Mouse (Mus musculus) kidney, embryonic 16.5 days (tissue): ENCODE data around the gene D630003M21Rik. TPM values are rescaled to one million over a fixed set of nuclear protein-coding genes. Genes with fewer than 3 reads are reported as not detected.

Experiments
- ATAC-seq: fragments of 200-750 bp; cut with Nextera tagmentation; 2 replicates; pipeline ENCODE4 v1.8.0; 2017; ENCODE audit warnings: moderate TSS enrichment; ENCODE audit not compliant: low FRiP score, low TSS enrichment
- H3K27ac ChIP-seq: fragments of 300-500 bp; sonication (generic); 2 replicates; pipeline ENCODE4 v1.5.1; 2014; ENCODE audit warnings: low read length
- H3K27me3 ChIP-seq: fragments of 300-500 bp; sonication (generic); 2 replicates; pipeline ENCODE4 v1.6.1; 2014; ENCODE audit warnings: low read length, control low read depth, mixed read lengths; ENCODE audit not compliant: insufficient read depth
- H3K36me3 ChIP-seq: fragments of 300-500 bp; sonication (generic); 2 replicates; pipeline ENCODE4 v1.6.1; 2014; ENCODE audit warnings: low read length, control low read depth, mixed read lengths; ENCODE audit not compliant: insufficient read depth
- H3K4me1 ChIP-seq: fragments of 300-500 bp; sonication (generic); 2 replicates; pipeline ENCODE4 v1.6.1; 2014; ENCODE audit warnings: low read length, control low read depth, mixed read lengths; ENCODE audit not compliant: insufficient read depth
- H3K4me2 ChIP-seq: fragments of 300-500 bp; sonication (generic); replicated peaks from 2 replicates; pipeline ENCODE4 v1.6.1; 2014; ENCODE audit warnings: low read depth, low read length
- H3K4me3 ChIP-seq: fragments of 300-500 bp; sonication (generic); 2 replicates; pipeline ENCODE4 v1.5.1; 2014; ENCODE audit warnings: mild to moderate bottlenecking, low read length
- H3K9ac ChIP-seq: fragments of 300-500 bp; sonication (generic); replicated peaks from 2 replicates; pipeline ENCODE4 v1.6.1; 2014; ENCODE audit warnings: low read length
- H3K9me3 ChIP-seq: fragments of 300-500 bp; sonication (generic); 2 replicates; pipeline ENCODE4 v1.6.1; 2016; ENCODE audit warnings: low read length, control low read depth
- WGBS: fragments of 180-500 bp; shearing (Covaris S2); extraction: QIAGEN DNeasy Blood & Tissue Kit; methylation state at CpG from one replicate; pipeline ENCODE4 v1.1.7; 2014; 5-methylcytosine and 5-hydroxymethylcytosine counted together
- polyA plus RNA-seq: library from polyadenylated mRNA; unstranded; fragments of >200 nt; fragmentation: Nextera tagmentation; extraction: Ambion mirVana; gene quantifications from 2 replicates; pipeline ENCODE4 v1.2.1, GENCODE M21; 2015

Gene D630003M21Rik
- polyA plus RNA-seq = 8.3 and 9.0 TPM in 2 replicates

DNA sequence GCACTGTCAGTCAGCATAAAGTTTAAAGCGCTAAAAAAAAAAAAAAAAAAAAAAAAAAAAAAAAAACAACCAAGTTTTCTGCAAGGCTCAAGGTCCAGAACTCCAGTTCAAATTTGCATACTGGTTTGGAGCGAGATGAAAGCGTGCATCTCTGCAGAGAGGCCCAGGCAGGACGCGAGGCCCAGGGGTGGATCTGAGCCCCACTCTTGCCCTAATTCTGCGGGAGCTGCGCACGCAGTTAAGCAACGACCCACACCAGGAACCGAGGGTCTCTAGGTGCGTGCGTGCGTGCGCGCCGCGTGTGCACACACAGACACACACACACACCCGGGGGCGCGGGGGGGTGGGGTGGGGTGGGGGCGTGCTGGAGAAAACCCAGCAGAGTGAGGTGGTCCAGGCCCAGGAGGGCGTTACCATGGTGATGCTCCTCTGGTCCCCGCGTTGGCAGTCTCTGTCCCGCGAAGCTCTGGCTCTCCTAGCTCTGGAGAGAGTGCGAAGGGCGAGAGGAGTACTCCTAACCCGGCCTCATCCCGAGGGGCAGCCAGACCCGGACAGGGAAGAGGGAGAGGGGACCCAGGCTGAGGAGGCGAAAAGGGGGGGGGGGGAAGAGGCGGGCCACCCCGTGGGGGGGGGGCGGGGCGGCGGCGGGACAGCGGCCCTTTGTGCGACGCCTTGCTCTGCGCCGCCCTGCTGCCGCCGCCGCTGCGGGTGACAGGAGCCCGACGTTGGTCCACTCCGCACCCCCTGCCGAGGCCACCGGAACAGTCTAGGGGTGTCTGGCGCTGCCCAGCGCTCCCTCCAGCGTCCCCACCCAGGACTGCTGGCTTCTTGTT lies at the start of gene D630003M21Rik:
D630003M21Rik (minus strand) TSS at position 553 of the 833 bp plus-strand sequence.
- Histone ChIP-seq H3K36me3 (no peaks in the 10 kb centered on the region), H3K4me2 (peak within 1 kb of the TSS; percentile 90), H3K9me3 (no peaks in the 10 kb centered on the region), H3K4me3 (peak within 1 kb of the TSS; percentile 51), H3K27ac (peak within 1 kb of the TSS; percentile 63), H3K4me1 (peaks cover 9% of the 10 kb centered on the region), H3K9ac (peak within 1 kb of the TSS; percentile 69), H3K27me3 (0 out of 2 replicates have a peak, but pooled peaks cover 4% of the 10 kb centered on the region)
- WGBS = under 1% methylated on average over 45 of the region's 55 CpGs
- peak; percentile 77 for ATAC-seq

DNA sequence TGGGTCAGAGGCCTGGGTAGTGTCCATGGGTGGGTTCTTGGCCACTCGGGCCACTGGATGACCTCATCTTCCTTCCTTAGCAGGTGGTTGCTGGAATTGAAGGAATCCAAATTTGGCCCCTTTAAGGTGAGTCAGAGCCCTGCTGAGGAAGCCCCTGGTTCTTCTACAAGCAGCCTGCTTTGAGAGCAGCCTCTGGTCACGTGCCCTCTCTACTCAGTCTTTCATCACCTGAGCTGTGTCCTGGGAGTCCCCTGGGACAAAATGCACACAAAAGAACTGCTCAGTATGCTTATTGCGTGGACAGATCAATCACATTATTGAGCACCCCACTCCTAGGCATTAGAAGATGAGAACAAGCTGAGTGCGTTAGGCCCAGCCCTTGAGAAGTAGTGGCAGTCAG lies 47.9 kb upstream of the D630003M21Rik start:
- Histone ChIP-seq H3K36me3 (no peaks in the 10 kb centered on the region), H3K9me3 (no peaks in the 10 kb centered on the region), H3K27ac (no peak overlapping the region), H3K4me3 (no peak overlapping the region), H3K9ac (no peak overlapping the region), H3K4me1 (peaks cover 36% of the 10 kb centered on the region), H3K27me3 (no peaks in the 10 kb centered on the region), H3K4me2 (no peak overlapping the region)
- WGBS = 63% methylated on average over 4 of the region's 4 CpGs
- ATAC-seq = no peak

DNA sequence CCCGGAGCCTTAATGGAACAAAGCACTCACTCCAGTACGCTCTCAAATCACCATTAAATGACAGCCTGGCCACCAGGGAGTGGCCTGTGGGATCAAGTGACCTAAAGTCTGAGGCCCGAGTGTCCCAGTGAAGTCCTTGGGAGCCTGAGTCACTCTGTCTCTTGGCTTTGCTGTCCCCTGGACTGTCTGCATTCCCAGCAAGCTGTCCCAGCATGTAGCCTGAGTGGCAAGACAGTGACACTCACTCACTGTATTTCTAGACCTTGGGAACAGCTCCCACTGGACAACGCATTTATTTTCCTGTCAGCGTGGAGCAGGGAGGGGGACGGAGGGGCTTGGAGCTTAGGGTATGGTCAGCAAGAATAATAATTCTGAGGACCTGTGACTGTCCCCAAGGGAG lies 47.4 kb upstream of the D630003M21Rik start:
- no peak for ATAC-seq
- peaks cover 38% of the 10 kb centered on the region for H3K4me1 ChIP-seq
- H3K36me3 ChIP-seq = no peaks in the 10 kb centered on the region
- H3K9ac ChIP-seq = no peak overlapping the region
- H3K27ac ChIP-seq = no peak overlapping the region; the same call in 1 of the 2 replicates
- H3K4me2 ChIP-seq = no peak overlapping the region
- H3K4me3 ChIP-seq = no peak overlapping the region
- no peaks in the 10 kb centered on the region for H3K9me3 ChIP-seq
- H3K27me3 ChIP-seq = no peaks in the 10 kb centered on the region
- 34% methylated on average over 6 of the region's 6 CpGs for WGBS

DNA sequence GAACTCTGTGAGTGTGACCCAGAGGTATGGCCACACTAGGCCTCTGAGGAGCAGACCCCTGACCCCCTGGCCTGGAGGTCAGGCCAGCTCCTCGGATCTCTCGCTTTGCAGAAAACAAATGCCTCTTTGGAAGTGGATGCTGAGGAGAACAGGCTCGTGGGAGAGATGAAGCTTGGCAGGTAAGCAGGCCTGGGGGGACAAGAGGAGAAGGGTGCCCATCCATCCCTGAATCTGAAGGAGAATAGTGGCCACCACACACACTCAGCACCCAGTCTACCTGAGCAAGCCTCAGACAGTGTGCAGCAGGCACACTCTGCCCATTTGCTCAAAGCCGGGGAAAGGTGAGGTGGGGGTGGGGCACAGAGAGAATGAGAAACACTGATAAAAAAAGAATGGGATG lies 46.8 kb upstream of the D630003M21Rik start:
- H3K9ac ChIP-seq = no peak overlapping the region
- no peak overlapping the region for H3K4me3 ChIP-seq
- no peak overlapping the region for H3K4me2 ChIP-seq
- H3K27me3 ChIP-seq = no peaks in the 10 kb centered on the region
- WGBS = 44% methylated on average over 4 of the region's 4 CpGs
- no peaks in the 10 kb centered on the region for H3K9me3 ChIP-seq
- H3K4me1 ChIP-seq = peaks cover 35% of the 10 kb centered on the region
- no peak overlapping the region for H3K27ac ChIP-seq
- no peaks in the 10 kb centered on the region for H3K36me3 ChIP-seq
- ATAC-seq = no peak

DNA sequence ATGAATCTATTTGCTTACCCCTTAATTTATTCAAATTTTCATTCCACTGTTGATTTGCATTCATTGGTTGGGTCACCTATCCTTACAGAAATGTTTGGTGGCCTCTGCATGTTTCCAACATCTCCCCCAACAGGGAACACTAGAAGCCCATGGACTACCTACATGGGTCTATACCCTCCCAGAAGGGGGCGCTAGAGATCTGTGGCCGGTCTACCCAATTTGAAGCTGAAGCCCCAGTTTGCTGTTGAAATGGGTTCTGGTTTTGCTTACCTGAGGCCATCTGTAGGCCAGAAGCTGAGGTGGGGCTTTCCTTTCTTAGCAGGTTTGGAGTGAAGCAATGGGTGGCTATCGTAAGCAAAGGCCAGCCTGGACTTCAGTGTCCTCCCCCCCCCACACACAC lies 46.3 kb upstream of the D630003M21Rik start:
- H3K4me1 ChIP-seq = peaks cover 35% of the 10 kb centered on the region
- no peaks in the 10 kb centered on the region for H3K36me3 ChIP-seq
- 92% methylated on average over 3 of the region's 3 CpGs for WGBS
- H3K27ac ChIP-seq = no peak overlapping the region
- no peaks in the 10 kb centered on the region for H3K9me3 ChIP-seq
- no peaks in the 10 kb centered on the region for H3K27me3 ChIP-seq
- H3K4me3 ChIP-seq = no peak overlapping the region
- H3K9ac ChIP-seq = no peak overlapping the region
- ATAC-seq = no peak
- no peak overlapping the region for H3K4me2 ChIP-seq

DNA sequence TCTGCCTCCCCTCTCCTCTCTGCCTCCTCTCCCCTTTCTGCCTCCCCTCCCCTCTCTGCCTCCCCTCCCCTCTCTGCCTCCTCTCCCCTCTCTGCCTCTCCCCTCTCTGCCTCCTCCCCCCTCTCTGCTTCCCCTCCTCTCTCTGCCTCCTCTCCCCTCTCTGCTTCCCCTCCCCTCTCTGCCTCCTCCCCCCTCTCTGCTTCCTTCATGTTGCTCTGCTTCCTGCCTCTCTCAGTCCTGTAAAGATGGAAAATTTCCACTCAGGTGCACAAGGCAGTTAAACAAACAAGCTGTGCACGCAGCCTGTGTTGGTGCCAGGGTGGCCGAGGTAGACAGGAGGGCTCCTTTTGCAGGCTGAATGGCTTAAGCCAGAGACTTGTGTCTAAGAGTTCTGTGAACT lies 44.6 kb upstream of the D630003M21Rik start:
- WGBS = 5% methylated on average over 2 of the region's 2 CpGs
- H3K36me3 ChIP-seq = no peaks in the 10 kb centered on the region
- H3K4me3 ChIP-seq = no peak overlapping the region
- H3K9me3 ChIP-seq = no peaks in the 10 kb centered on the region
- no peak overlapping the region for H3K4me2 ChIP-seq
- H3K9ac ChIP-seq = no peak overlapping the region
- ATAC-seq = peak; percentile 76
- no peaks in the 10 kb centered on the region for H3K27me3 ChIP-seq
- H3K4me1 ChIP-seq = peaks cover 35% of the 10 kb centered on the region
- peak overlapping the region; percentile 84 for H3K27ac ChIP-seq

DNA sequence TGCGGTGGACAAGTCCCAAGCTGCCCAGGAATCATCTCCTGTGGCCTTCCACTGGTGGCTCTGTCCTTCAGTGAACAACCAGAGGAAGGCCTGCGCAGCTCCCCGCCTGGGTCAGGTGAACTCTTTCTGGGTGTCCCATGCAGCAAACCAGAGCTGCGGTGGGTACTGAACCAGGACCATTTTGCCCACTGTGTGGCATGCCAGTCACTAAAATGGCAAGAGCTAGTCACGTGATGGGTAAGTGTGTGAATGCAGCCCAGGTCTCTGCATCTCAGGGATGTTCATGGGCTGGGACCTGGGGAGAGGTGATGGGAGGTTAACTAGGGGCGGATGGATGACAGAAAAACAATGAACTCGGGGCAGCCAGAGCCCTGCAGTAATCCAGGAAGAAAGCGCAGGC lies 41.0 kb upstream of the D630003M21Rik start:
- Histone ChIP-seq H3K27me3 (no peaks in the 10 kb centered on the region), H3K4me3 (no peak overlapping the region), H3K36me3 (no peaks in the 10 kb centered on the region), H3K4me1 (peaks cover 12% of the 10 kb centered on the region), H3K9me3 (no peaks in the 10 kb centered on the region), H3K4me2 (no peak overlapping the region), H3K9ac (no peak overlapping the region), H3K27ac (no peak overlapping the region)
- ATAC-seq = no peak
- 76% methylated on average over 8 of the region's 8 CpGs for WGBS

DNA sequence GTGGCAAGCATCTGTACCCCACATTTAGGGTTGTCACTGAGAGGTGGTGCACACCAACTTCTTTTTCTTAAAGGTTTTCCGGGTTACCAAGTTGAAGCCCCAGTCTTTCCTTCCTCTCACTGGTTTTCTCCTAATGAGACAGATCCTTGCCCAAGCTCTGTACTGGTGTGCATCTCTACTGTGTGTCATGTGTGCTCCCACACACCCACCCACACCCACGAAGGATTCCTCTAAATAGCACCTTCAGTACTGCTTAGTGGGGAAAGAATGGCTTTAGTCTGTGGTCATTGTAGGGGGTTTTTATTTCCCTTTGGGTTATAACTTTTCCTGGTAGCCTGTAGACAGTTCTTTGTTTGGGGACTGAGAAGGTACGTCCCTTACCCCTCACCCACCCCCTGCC lies 35.9 kb upstream of the D630003M21Rik start:
- 78% methylated on average over 3 of the region's 3 CpGs for WGBS
- Histone ChIP-seq H3K4me1 (no peaks in the 10 kb centered on the region), H3K9me3 (no peaks in the 10 kb centered on the region), H3K4me2 (no peak overlapping the region), H3K4me3 (no peak overlapping the region), H3K27me3 (no peaks in the 10 kb centered on the region), H3K27ac (no peak overlapping the region), H3K36me3 (no peaks in the 10 kb centered on the region), H3K9ac (no peak overlapping the region)
- ATAC-seq = no peak

DNA sequence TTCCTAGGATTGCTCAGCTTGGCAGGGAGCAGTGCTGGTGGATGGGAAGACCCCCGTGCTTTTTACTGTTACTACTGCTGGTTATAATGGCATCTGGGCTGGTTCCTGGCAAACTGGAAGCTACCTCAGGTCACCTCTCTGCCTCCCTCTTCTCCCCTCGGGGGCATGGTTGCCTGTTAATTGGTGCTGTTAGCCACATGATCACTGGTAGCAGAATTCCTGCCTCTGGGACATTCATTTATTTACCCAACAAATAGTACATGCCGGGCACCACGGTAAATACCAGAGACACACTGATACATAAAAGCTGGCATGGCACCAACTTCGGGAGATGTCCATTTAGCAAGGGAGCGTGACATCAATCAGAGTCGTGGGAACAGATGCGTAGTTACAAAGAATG lies 30.5 kb upstream of the D630003M21Rik start:
- peaks cover 24% of the 10 kb centered on the region for H3K4me1 ChIP-seq
- H3K36me3 ChIP-seq = no peaks in the 10 kb centered on the region
- no peak overlapping the region for H3K4me3 ChIP-seq

DNA sequence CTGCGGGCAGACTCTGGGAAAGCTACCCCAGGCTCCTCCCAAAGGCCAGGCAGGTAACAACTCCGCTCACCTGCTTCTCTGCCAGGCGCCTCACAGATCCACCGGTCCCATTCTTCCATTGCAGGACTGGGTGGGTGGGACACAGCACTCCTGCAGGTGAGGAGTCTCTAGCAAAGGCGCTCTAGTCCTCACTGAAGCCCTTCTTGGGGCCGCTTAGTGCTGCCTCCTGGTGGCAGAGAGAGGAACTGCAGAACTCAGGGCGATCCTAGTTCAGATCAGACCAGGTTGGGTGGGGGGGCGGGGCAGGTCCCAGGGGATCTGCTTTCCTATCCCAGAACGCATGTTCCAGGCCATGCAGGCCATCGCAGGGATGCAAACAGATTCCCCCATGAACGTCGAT lies 29.8 kb upstream of the D630003M21Rik start:
- H3K27me3 ChIP-seq = no peaks in the 10 kb centered on the region
- peak overlapping the region; percentile 34; the same call in 1 of the 2 replicates for H3K9ac ChIP-seq
- H3K27ac ChIP-seq = no peak overlapping the region
- no peaks in the 10 kb centered on the region for H3K9me3 ChIP-seq
- peaks cover 24% of the 10 kb centered on the region for H3K4me1 ChIP-seq
- peak; percentile 63 for ATAC-seq
- peak overlapping the region; percentile 6; the same call in 1 of the 2 replicates for H3K4me3 ChIP-seq
- H3K4me2 ChIP-seq = peak overlapping the region; percentile 42
- 13% methylated on average over 12 of the region's 12 CpGs for WGBS
- no peaks in the 10 kb centered on the region for H3K36me3 ChIP-seq

More for the DNA sequence above, 30.5 kb upstream of the D630003M21Rik start:
- no peak overlapping the region for H3K9ac ChIP-seq
- H3K27me3 ChIP-seq = no peaks in the 10 kb centered on the region
- WGBS = 68% methylated on average over 8 of the region's 8 CpGs
- ATAC-seq = no peak
- no peaks in the 10 kb centered on the region for H3K9me3 ChIP-seq
- no peak overlapping the region for H3K4me2 ChIP-seq
- no peak overlapping the region for H3K27ac ChIP-seq
